Mouse (Mus musculus): Measurements from ENCODE around the gene Hsd17b7. TPM values are rescaled to one million over a fixed set of nuclear protein-coding genes. Genes with fewer than 3 reads are reported as not detected.

Hsd17b7 gene
- 23.2 and 29.4 TPM in 2 replicates for total RNA-seq (2014; rRNA removed)
- polyA plus RNA-seq (2015; fragmentation: Nextera tagmentation; extraction: Ambion mirVana), result 23.8 and 27.9 TPM in 2 replicates

DNA sequence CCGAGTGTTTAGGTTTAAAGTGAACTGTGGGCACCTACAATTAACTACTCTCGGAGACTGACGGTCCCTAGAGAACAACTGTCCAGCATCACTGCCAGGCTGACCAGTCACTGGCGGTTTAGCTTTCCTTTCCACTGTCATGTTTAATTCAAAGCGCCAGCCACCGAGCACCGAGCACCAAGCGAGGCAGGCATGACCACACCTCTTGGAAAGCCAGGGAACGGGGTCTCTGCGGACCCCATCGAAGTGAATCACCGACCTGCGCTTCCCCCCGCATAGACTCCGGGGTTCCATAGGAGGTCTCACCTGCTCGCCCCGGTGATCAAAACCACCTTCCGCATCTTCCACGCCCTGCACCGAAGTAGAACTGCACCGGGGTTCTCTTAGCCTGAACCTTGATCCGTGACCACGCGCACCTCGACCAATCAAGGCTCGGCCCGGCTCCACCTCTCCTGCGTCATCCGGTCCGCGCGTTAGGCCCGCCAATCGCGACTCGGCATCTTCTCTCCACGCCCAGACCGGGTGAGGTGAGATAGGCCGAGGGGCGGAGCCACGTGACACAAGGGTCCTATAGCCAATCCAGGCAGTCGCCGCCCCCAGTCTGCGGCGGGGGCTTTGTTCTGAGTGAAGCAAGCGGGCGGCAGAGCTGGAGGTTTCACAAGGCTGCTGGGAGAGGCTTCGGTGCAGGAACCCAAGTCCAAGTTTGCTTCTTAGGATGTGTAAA, at the start of gene Hsd17b7:
Gene Hsd17b7 (minus strand): TSS at position 450 of the 724 bp plus-strand sequence.
- 0 out of 2 replicates have a peak, but pooled peaks cover 6% of the 10 kb centered on the region for H3K4me1 ChIP-seq (ENCODE audit: insufficient read depth, low read length)
- WGBS, result 2% methylated on average over 48 of the region's 48 CpGs

DNA sequence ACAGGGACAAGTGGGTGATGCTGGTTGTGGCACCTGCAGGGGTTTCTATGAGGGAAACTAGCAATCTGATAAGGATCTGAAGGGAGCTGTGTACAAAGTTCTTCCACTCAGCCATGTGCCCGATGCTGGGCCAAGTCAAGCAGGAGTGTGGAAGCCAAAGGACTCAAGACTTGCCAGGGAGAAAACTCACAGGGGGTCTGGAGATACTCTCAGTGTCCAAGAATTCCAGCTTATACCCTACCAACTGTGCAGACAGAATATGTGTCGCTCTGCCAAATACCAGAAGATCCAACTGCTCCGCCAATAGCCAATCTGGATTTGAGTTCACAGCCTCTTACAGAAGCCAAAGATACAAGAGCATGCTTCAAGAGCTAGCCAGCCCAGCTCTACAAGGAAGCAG, 45.7 kb upstream of the Hsd17b7 start:
- H3K4me1 ChIP-seq (ENCODE audit: insufficient read depth, low read length), result no peaks in the 10 kb centered on the region
- 87% methylated on average over 3 of the region's 3 CpGs for WGBS
- no peaks in the 10 kb centered on the region for H3K36me3 ChIP-seq (ENCODE audit: insufficient read depth, low read length)
- no peak for ATAC-seq
- no peak for TF ChIP-seq CTCF (IDR thresholded peaks at IDR 0.05; ENCODE audit: low read depth)
- DNase-seq (ENCODE audit: low spot score), result no peak
- no peak overlapping the region for H3K27ac ChIP-seq
- H3K4me2 ChIP-seq (ENCODE audit: low read depth, low read length), result no peak overlapping the region
- 0 out of 2 replicates have a peak, but pooled peaks cover 6% of the 10 kb centered on the region for H3K9me3 ChIP-seq (ENCODE audit: low read length)
- H3K27me3 ChIP-seq (ENCODE audit: insufficient read depth, low read length), result no peaks in the 10 kb centered on the region
- no peak overlapping the region for H3K9ac ChIP-seq (replicated peaks; ENCODE audit: low read length)
- H3K4me3 ChIP-seq (ENCODE audit: low read length), result no peak overlapping the region

More for the DNA sequence above, at the start of gene Hsd17b7:
- peak within 1 kb of the TSS; percentile 51 for H3K9ac ChIP-seq (replicated peaks; ENCODE audit: low read length)
- H3K27me3 ChIP-seq (ENCODE audit: insufficient read depth, low read length), result no peaks in the 10 kb centered on the region
- no peaks in the 10 kb centered on the region for H3K9me3 ChIP-seq (ENCODE audit: low read length)
- H3K4me3 ChIP-seq (ENCODE audit: low read length), result peak within 1 kb of the TSS; percentile 71
- peak within 1 kb of the TSS; percentile 66 for H3K27ac ChIP-seq
- DNase-seq (ENCODE audit: low spot score) (peak; percentile 99), ATAC-seq (peak; percentile 100)
- no peak for TF ChIP-seq CTCF (IDR thresholded peaks at IDR 0.05; ENCODE audit: low read depth)
- H3K36me3 ChIP-seq (ENCODE audit: insufficient read depth, low read length), result peaks cover 17% of the 10 kb centered on the region; the same call in 1 of the 2 replicates
- H3K4me2 ChIP-seq (ENCODE audit: low read depth, low read length), result peak within 1 kb of the TSS; percentile 88

DNA sequence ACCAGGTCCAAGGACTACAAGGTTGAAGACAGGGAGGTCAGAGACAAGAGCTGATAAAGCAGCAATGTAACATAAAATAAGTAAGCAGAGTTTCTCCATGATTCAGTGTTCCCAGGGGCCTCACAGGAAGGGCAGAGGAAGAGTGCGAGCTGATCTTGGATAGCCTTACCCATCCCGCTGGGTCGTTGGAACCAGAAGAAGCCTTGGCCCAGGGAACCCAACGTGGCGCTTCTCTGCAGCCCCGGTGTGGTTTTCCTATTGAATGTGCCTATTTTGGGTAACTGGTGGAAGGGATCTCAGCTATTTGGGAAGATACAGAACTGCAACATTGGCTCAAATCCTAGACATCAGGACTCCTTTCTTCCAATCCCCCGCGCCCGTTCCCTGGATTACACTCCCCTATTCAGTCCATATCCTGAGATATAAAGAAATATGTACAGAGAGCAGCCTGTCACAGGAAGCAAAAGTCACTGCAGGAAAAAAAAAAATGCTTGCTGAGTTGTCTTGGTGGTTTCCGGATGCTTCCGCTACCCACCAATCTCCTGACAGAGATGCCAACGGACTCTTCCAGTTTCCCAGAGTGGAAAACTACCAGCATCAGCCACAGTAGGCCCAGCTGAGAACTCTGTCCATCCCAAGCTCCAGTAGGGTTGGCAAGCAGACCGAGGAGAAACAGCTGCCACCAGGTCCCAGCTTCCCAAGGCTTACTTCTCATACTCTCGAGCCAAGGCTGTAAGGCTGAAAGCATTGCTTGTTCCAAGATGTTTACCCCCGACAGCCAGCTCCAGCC, 41.9 kb upstream of the Hsd17b7 start:
- H3K27me3 ChIP-seq (ENCODE audit: insufficient read depth, low read length), result no peaks in the 10 kb centered on the region
- no peak overlapping the region for H3K4me2 ChIP-seq (ENCODE audit: low read depth, low read length)
- no peak overlapping the region for H3K4me3 ChIP-seq (ENCODE audit: low read length)
- DNase-seq (ENCODE audit: low spot score) (no peak), ATAC-seq (no peak)
- no peak for TF ChIP-seq CTCF (IDR thresholded peaks at IDR 0.05; ENCODE audit: low read depth)
- 85% methylated on average over 15 of the region's 15 CpGs for WGBS
- H3K4me1 ChIP-seq (ENCODE audit: insufficient read depth, low read length), result no peaks in the 10 kb centered on the region
- H3K9me3 ChIP-seq (ENCODE audit: low read length), result no peaks in the 10 kb centered on the region
- no peak overlapping the region for H3K9ac ChIP-seq (replicated peaks; ENCODE audit: low read length)
- no peak overlapping the region for H3K27ac ChIP-seq
- H3K36me3 ChIP-seq (ENCODE audit: insufficient read depth, low read length), result no peaks in the 10 kb centered on the region

DNA sequence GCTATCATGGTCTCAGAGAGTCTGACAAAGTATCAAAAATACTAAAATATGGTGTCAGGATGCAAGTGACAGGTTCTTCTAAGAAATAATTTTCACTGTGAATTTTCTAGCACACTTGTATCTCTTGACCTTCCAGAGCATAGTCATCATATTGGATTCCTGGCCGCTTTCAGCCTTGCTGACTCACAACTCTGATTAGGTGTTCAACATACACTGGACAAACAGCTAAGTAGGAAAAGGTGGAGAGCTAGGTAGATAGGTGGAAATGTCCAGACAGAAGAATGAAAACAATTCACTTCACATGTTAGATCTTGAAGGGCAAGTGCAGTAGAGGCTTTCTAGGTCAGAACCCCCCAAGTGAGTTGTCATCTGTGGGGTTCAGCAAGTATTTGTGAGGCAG, 40.3 kb upstream of the Hsd17b7 start:
- Histone ChIP-seq H3K27ac (no peak overlapping the region), H3K4me3 (ENCODE audit: low read length) (no peak overlapping the region), H3K4me2 (ENCODE audit: low read depth, low read length) (no peak overlapping the region), H3K4me1 (ENCODE audit: insufficient read depth, low read length) (no peaks in the 10 kb centered on the region), H3K27me3 (ENCODE audit: insufficient read depth, low read length) (no peaks in the 10 kb centered on the region), H3K9me3 (ENCODE audit: low read length) (no peaks in the 10 kb centered on the region), H3K9ac (replicated peaks; ENCODE audit: low read length) (no peak overlapping the region), H3K36me3 (ENCODE audit: insufficient read depth, low read length) (no peaks in the 10 kb centered on the region)
- 97% methylated on average over 1 of the region's 1 CpGs for WGBS
- DNase-seq (ENCODE audit: low spot score) (no peak), ATAC-seq (no peak)
- TF ChIP-seq CTCF (IDR thresholded peaks at IDR 0.05; ENCODE audit: low read depth), result no peak

- 88% methylated on average over 13 of the region's 13 CpGs for WGBS
These were observed 39.6 kb upstream of the Hsd17b7 start for GRCm38 (mm10) chr1:170008432-170009220.

GRCm38 (mm10) chr1:170006516-170006915, 37.5 kb upstream of the Hsd17b7 start:
- DNase-seq (ENCODE audit: low spot score), result no peak
- 71% methylated on average over 5 of the region's 5 CpGs for WGBS

More at GRCm38 (mm10) chr1:170008432-170009220, 39.6 kb upstream of the Hsd17b7 start:
- Histone ChIP-seq H3K27me3 (ENCODE audit: insufficient read depth, low read length) (no peaks in the 10 kb centered on the region), H3K4me2 (ENCODE audit: low read depth, low read length) (no peak overlapping the region), H3K36me3 (ENCODE audit: insufficient read depth, low read length) (no peaks in the 10 kb centered on the region), H3K9ac (replicated peaks; ENCODE audit: low read length) (no peak overlapping the region), H3K27ac (no peak overlapping the region), H3K9me3 (ENCODE audit: low read length) (no peaks in the 10 kb centered on the region), H3K4me1 (ENCODE audit: insufficient read depth, low read length) (no peaks in the 10 kb centered on the region), H3K4me3 (ENCODE audit: low read length) (no peak overlapping the region)
- no peak for DNase-seq (ENCODE audit: low spot score)
- no peak for ATAC-seq
- no peak for TF ChIP-seq CTCF (IDR thresholded peaks at IDR 0.05; ENCODE audit: low read depth)

More at GRCm38 (mm10) chr1:170006516-170006915, 37.5 kb upstream of the Hsd17b7 start:
- Histone ChIP-seq H3K4me2 (ENCODE audit: low read depth, low read length) (no peak overlapping the region), H3K4me1 (ENCODE audit: insufficient read depth, low read length) (no peaks in the 10 kb centered on the region), H3K4me3 (ENCODE audit: low read length) (no peak overlapping the region), H3K27me3 (ENCODE audit: insufficient read depth, low read length) (no peaks in the 10 kb centered on the region), H3K9ac (replicated peaks; ENCODE audit: low read length) (no peak overlapping the region), H3K27ac (no peak overlapping the region), H3K36me3 (ENCODE audit: insufficient read depth, low read length) (no peaks in the 10 kb centered on the region), H3K9me3 (ENCODE audit: low read length) (no peaks in the 10 kb centered on the region)
- no peak for ATAC-seq
- TF ChIP-seq CTCF (IDR thresholded peaks at IDR 0.05; ENCODE audit: low read depth), result no peak

All from hindbrain, postnatal 0 days (tissue).